Mouse (Mus musculus) kidney, embryonic 15.5 days (tissue): ENCODE data around the gene Vamp5. TPM values are rescaled to one million over a fixed set of nuclear protein-coding genes. Genes with fewer than 3 reads are reported as not detected.

Source experiments
- ATAC-seq: fragments of 200-750 bp; cut with Nextera tagmentation; replicated peaks from 2 replicates; pipeline ENCODE4 v1.8.0; 2017; ENCODE audit warnings: moderate TSS enrichment; ENCODE audit not compliant: low FRiP score
- H3K27ac ChIP-seq: fragments of 300-500 bp; sonication (generic); 2 replicates; pipeline ENCODE4 v1.5.1; 2015; ENCODE audit warnings: mild to moderate bottlenecking, inconsistent platforms
- H3K27me3 ChIP-seq: fragments of 300-500 bp; sonication (generic); 2 replicates; pipeline ENCODE4 v1.6.1; 2015; ENCODE audit warnings: inconsistent platforms
- H3K36me3 ChIP-seq: fragments of 300-500 bp; sonication (generic); 2 replicates; pipeline ENCODE4 v1.6.1; 2015; ENCODE audit warnings: inconsistent platforms
- H3K4me1 ChIP-seq: fragments of 300-500 bp; sonication (generic); 2 replicates; pipeline ENCODE4 v1.6.1; 2015; ENCODE audit warnings: inconsistent platforms
- H3K4me2 ChIP-seq: fragments of 300-500 bp; sonication (generic); 2 replicates; pipeline ENCODE4 v1.6.1; 2015; ENCODE audit warnings: moderate library complexity, mild to moderate bottlenecking, inconsistent platforms
- H3K4me3 ChIP-seq: fragments of 300-500 bp; sonication (generic); replicated peaks from 2 replicates; pipeline ENCODE4 v1.5.1; 2015; ENCODE audit warnings: mild to moderate bottlenecking, inconsistent platforms
- H3K9ac ChIP-seq: fragments of 300-500 bp; sonication (generic); 2 replicates; pipeline ENCODE4 v1.6.1; 2015; ENCODE audit warnings: mild to moderate bottlenecking, inconsistent platforms
- H3K9me3 ChIP-seq: fragments of 300-500 bp; sonication (generic); replicated peaks from 2 replicates; pipeline ENCODE4 v1.6.1; 2016; ENCODE audit warnings: inconsistent platforms
- WGBS: fragments of 180-500 bp; shearing (Covaris S2); methylation state at CpG from one replicate; pipeline ENCODE4 v1.1.7; 2015; ENCODE audit warnings: mixed read lengths; 5-methylcytosine and 5-hydroxymethylcytosine counted together
- polyA plus RNA-seq: library from polyadenylated mRNA; unstranded; fragments of >200 nt; fragmentation: Nextera tagmentation; extraction: Ambion mirVana; gene quantifications from 2 replicates; pipeline ENCODE4 v1.2.1, GENCODE M21; 2015

Gene Vamp5
- polyA plus RNA-seq, 1 experiment from 2014 or later, result 40.7 TPM

DNA sequence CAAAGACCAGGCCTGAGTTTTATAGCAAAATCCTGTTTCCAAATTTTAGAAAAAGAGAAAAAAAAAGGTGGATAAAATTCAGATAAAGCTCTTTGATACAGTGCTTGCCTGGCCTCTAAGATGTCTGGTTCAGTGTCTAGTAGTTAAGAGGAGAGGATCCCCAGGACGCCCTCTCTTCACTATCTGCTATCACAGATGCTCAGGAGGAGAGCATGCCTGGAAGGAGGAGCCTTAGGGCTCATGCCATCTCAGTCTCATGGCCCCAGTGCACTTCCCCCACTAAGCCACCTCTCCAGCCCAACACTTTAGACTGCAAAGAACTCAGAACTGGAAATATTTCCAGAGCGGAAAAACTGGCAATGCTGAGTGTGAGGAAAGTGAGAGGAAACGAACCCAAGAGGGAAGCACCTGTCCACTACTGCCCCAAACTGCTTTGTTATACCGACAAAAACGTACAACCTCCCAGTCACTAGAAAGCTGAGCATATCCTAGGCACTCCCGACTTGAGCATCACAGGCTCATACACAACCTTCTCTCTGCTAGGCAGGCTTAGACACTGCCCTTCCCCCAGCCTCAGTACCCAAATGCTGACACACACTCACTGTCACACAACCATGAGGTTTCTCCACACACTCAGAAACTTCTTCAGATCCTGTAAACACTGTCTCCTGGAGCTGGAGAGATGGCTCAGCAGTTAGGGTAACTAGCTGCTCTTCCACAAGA lies 56.3 kb downstream of the Vamp5 start:
- Histone ChIP-seq H3K4me1 (no peaks in the 10 kb centered on the region), H3K36me3 (peaks cover 97% of the 10 kb centered on the region), H3K9ac (no peak overlapping the region), H3K9me3 (no peaks in the 10 kb centered on the region), H3K4me3 (no peak overlapping the region), H3K27ac (no peak overlapping the region), H3K4me2 (no peak overlapping the region), H3K27me3 (no peaks in the 10 kb centered on the region)
- no peak for ATAC-seq
- 92% methylated on average over 6 of the region's 6 CpGs for whole genome bisulfite sequencing

DNA sequence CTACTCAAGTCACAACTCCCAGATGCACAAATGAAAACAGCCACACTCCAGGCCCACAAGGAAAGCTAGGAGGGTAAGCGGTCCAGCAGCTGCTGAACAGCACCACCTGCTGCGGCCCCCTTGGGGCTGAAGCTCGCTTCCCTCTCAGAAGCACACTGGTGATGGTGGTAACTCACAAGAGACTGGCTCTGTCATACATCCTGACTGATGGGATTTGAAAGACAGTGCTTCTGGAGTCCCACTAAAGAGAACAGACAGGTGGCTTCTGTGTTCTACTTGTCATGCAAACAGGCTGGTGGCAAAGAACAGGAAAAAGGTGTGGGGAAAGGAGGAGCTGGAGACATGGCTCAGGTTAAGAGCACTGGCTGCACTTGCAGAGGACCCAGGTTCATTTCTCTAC lies 57.3 kb downstream of the Vamp5 start:
- H3K4me3 ChIP-seq, result no peak overlapping the region
- no peak overlapping the region for H3K9ac ChIP-seq
- no peak for ATAC-seq
- no peak overlapping the region for H3K4me2 ChIP-seq
- 99% methylated on average over 3 of the region's 3 CpGs for WGBS
- H3K36me3 ChIP-seq, result peaks cover 97% of the 10 kb centered on the region
- no peaks in the 10 kb centered on the region for H3K4me1 ChIP-seq
- H3K9me3 ChIP-seq, result no peaks in the 10 kb centered on the region
- H3K27ac ChIP-seq, result no peak overlapping the region
- no peaks in the 10 kb centered on the region for H3K27me3 ChIP-seq

DNA sequence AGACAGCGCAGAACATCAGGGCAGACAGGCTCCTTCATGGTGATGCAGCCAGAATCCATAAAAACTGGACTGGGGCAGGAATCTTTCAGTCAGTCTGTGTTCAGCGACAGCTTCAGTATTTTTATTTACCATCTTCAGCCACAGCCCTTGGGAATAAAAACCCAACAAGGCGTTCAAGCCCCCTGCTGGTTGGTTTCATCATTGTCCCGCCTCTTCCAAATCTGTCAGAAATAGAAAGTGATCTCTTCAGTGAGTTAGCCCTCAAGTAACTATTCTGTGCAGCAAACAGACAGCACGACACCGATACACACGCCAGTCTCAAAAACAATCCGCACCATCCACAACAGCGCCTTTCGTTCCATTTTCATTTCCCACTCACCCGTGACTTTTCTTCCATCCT lies 61.2 kb downstream of the Vamp5 start:
- H3K9me3 ChIP-seq, result no peaks in the 10 kb centered on the region
- no peak for ATAC-seq
- no peak overlapping the region for H3K9ac ChIP-seq
- H3K4me2 ChIP-seq, result no peak overlapping the region
- 0 out of 2 replicates have a peak, but pooled peaks cover 3% of the 10 kb centered on the region for H3K4me1 ChIP-seq
- no peaks in the 10 kb centered on the region for H3K27me3 ChIP-seq
- no peak overlapping the region for H3K27ac ChIP-seq
- WGBS, result 83% methylated on average over 11 of the region's 11 CpGs
- H3K36me3 ChIP-seq, result peaks cover 84% of the 10 kb centered on the region
- H3K4me3 ChIP-seq, result no peak overlapping the region

Other genes with a start within 250 kb of the Vamp5 start
- gene Atoh8, start 144.9 kb downstream of the Vamp5 start, polyA plus RNA-seq, result 18.5 and 18.9 TPM in 2 replicates
- gene Sftpb, start 75.9 kb downstream of the Vamp5 start, polyA plus RNA-seq, result not detected in 2 replicates
- gene Usp39, start 35.3 kb downstream of the Vamp5 start, polyA plus RNA-seq, result 46.3 and 50.3 TPM in 2 replicates
- gene 0610030E20Rik, start 33.2 kb downstream of the Vamp5 start, polyA plus RNA-seq, result 27.6 and 29.8 TPM in 2 replicates
- gene Tmem150a, start 25.0 kb downstream of the Vamp5 start, polyA plus RNA-seq, result 24.0 and 26.7 TPM in 2 replicates
- 116 and 130 TPM in 2 replicates for gene Rnf181, start 13.5 kb downstream of the Vamp5 start, polyA plus RNA-seq
- 146 and 150 TPM in 2 replicates for gene Vamp8, start 10.2 kb upstream of the Vamp5 start, polyA plus RNA-seq
- 32.5 and 36.0 TPM in 2 replicates for gene Ggcx, start 33.8 kb upstream of the Vamp5 start, polyA plus RNA-seq
- 418 and 431 TPM in 2 replicates for gene Mat2a, start 59.1 kb upstream of the Vamp5 start, polyA plus RNA-seq
- gene Sh2d6, start 141.2 kb upstream of the Vamp5 start, polyA plus RNA-seq, result 0.13 and 0.14 TPM in 2 replicates
- gene Capg, start 163.9 kb upstream of the Vamp5 start, polyA plus RNA-seq, result 68.4 and 70.7 TPM in 2 replicates
- gene Elmod3, start 217.9 kb upstream of the Vamp5 start, polyA plus RNA-seq, result 14.6 and 16.8 TPM in 2 replicates
- 22.1 and 24.6 TPM in 2 replicates for gene Retsat, start 218.0 kb upstream of the Vamp5 start, polyA plus RNA-seq
- gene Tgoln1, start 236.5 kb upstream of the Vamp5 start, polyA plus RNA-seq, result 37.5 and 39.5 TPM in 2 replicates